Mouse (Mus musculus) embryonic facial prominence, embryonic 12.5 days (tissue): ENCODE data around the gene Siae. TPM values are rescaled to one million over a fixed set of nuclear protein-coding genes. Genes with fewer than 3 reads are reported as not detected.

Experiments used
- ATAC-seq: fragments of 200-750 bp; cut with Nextera tagmentation; 2 replicates; pipeline ENCODE4 v1.8.0; 2017; ENCODE audit not compliant: insufficient number of reproducible peaks, insufficient read depth, low FRiP score, low TSS enrichment
- H3K27ac ChIP-seq: fragments of 300-500 bp; sonication (generic); 2 replicates; pipeline ENCODE4 v1.5.1; 2016; ENCODE audit warnings: mild to moderate bottlenecking
- H3K27me3 ChIP-seq: fragments of 300-500 bp; sonication (generic); 2 replicates; pipeline ENCODE4 v1.6.1; 2016; ENCODE audit warnings: mild to moderate bottlenecking, moderate library complexity
- H3K36me3 ChIP-seq: fragments of 300-500 bp; sonication (generic); 2 replicates; pipeline ENCODE4 v1.6.1; 2016; ENCODE audit warnings: mild to moderate bottlenecking
- H3K4me1 ChIP-seq: fragments of 300-500 bp; sonication (generic); 2 replicates; pipeline ENCODE4 v1.6.1; 2016
- H3K4me2 ChIP-seq: fragments of 300-500 bp; sonication (generic); replicated peaks from 2 replicates; pipeline ENCODE4 v1.6.1; 2016; ENCODE audit warnings: mild to moderate bottlenecking, moderate library complexity
- H3K4me3 ChIP-seq: fragments of 300-500 bp; sonication (generic); 2 replicates; pipeline ENCODE4 v1.5.1; 2016; ENCODE audit warnings: mild to moderate bottlenecking
- H3K9ac ChIP-seq: fragments of 300-500 bp; sonication (generic); 2 replicates; pipeline ENCODE4 v1.6.1; 2016; ENCODE audit warnings: mild to moderate bottlenecking, moderate library complexity
- H3K9me3 ChIP-seq: fragments of 300-500 bp; sonication (generic); 2 replicates; pipeline ENCODE4 v1.6.1; 2016; ENCODE audit warnings: mild to moderate bottlenecking, moderate library complexity
- WGBS: fragments of 180-500 bp; shearing (Covaris S2); methylation state at CpG from one replicate; pipeline ENCODE4 v1.1.7; 2016; 5-methylcytosine and 5-hydroxymethylcytosine counted together
- polyA plus RNA-seq: library from polyadenylated mRNA; unstranded; fragments of >200 nt; fragmentation: Nextera tagmentation; extraction: Ambion mirVana; gene quantifications from 2 replicates; pipeline ENCODE4 v1.2.1, GENCODE M21; 2016

Gene Siae
- polyA plus RNA-seq, 1 experiment from 2014 or later = 7.3 TPM

DNA sequence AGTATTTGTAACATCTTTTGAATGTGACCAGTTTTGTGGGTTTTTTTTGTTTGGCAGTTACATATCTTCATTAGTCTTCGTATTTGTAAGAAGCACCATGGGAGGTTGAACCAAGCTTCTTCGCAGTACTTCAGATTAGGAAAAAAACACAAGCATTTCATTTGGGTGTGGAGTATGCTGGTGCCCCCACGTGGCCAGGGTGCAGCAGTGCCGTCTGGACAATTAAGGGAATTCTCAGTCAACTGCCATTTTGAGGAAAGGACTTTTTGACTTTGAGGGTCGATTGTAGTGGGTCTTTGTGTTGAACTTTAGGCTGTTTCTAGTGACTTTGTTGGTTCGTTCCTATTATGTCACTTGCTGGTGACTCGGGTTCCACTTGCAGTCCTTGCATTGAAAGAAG, 80.8 kb downstream of the Siae start:
- Histone ChIP-seq H3K27ac (no peak overlapping the region), H3K4me3 (no peak overlapping the region), H3K9ac (no peak overlapping the region), H3K36me3 (no peaks in the 10 kb centered on the region), H3K27me3 (no peaks in the 10 kb centered on the region), H3K9me3 (no peaks in the 10 kb centered on the region), H3K4me2 (no peak overlapping the region), H3K4me1 (no peaks in the 10 kb centered on the region)
- WGBS = 17% methylated on average over 7 of the region's 7 CpGs
- ATAC-seq = no peak

DNA sequence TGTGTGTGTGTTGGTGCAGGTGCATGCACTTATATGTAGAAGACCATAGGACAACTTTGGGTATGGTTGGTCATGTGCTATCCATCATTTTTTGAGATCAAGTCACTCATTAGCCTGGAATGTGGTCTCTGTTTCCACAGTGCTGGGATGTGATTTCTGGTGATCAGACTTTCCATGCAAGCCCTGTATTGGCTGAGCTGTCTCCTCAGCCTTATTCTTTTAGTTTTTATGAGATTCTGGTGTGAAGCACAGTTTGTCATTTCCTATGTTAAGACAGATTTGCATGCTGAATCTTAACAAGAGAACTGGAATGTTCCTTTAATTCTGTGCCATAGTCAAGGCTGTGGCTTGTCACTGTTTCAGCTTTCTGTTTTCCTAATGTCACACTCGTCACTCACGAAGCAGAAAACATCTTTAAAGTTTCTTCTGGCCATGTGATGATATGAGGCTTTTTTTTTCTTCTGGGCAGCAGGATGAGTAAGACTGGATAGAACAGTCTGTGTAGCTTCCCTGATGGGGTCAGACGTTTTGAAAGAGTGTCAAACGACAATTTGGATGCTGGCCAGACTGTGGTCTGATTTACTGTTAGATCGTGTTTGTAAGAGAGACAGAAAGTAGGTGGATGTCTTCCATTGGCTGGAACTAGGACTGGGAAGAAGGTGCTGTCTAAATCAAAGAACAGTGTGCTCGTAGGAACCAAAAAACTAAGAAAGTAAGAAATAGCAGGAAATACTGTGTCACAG, 81.5 kb downstream of the Siae start:
- WGBS = 53% methylated on average over 6 of the region's 6 CpGs
- Histone ChIP-seq H3K9me3 (no peaks in the 10 kb centered on the region), H3K27me3 (no peaks in the 10 kb centered on the region)

DNA sequence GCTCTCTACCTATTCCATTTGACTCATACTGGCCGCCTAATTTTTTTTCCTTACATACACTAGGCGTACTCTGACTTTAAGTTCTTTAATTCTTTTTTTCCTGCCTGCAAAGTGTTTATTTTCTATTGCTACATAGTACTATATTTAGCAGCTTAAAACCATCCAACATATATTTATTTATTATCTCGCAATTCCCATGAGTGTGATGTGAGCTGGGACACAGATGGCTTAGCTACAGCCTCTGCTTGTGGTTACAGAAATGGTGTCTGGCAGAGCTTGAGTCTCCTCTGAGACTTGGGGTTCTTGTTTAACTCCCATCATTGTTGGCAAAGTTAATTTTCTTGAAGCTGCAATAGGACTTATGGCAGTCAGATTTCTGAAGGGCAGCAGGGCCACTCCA, 83.2 kb downstream of the Siae start:
- H3K4me1 ChIP-seq = no peaks in the 10 kb centered on the region
- H3K27ac ChIP-seq = no peak overlapping the region
- H3K4me2 ChIP-seq = no peak overlapping the region
- H3K27me3 ChIP-seq = no peaks in the 10 kb centered on the region
- no peak overlapping the region for H3K9ac ChIP-seq
- H3K9me3 ChIP-seq = no peaks in the 10 kb centered on the region
- no peak for ATAC-seq
- no peaks in the 10 kb centered on the region for H3K36me3 ChIP-seq
- 83% methylated on average over 3 of the region's 3 CpGs for WGBS
- no peak overlapping the region for H3K4me3 ChIP-seq

More for the DNA sequence above, 81.5 kb downstream of the Siae start:
- ATAC-seq = no peak
- Histone ChIP-seq H3K27ac (no peak overlapping the region), H3K9ac (no peak overlapping the region), H3K4me1 (no peaks in the 10 kb centered on the region), H3K4me3 (no peak overlapping the region), H3K4me2 (no peak overlapping the region), H3K36me3 (no peaks in the 10 kb centered on the region)

DNA sequence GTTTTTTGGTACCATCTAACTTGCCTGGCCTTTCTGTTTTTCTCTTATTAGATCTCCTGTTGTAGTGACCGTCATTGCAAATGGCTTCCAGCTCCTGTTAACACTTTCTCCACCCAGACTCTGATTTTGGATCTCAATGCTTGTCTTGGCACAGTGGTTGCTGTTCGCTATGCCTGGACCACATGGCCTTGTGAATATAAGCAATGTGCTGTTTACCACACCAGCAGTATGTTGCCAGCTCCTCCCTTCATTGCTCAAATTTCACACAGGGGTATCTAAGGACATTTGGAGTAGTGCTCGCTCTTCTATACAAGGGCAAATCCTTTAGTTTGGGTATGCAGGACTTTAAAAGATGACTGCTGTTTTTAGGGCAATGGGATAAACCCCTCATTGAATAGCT, 90.7 kb downstream of the Siae start:
- ATAC-seq = no peak
- 77% methylated on average over 3 of the region's 3 CpGs for WGBS

DNA sequence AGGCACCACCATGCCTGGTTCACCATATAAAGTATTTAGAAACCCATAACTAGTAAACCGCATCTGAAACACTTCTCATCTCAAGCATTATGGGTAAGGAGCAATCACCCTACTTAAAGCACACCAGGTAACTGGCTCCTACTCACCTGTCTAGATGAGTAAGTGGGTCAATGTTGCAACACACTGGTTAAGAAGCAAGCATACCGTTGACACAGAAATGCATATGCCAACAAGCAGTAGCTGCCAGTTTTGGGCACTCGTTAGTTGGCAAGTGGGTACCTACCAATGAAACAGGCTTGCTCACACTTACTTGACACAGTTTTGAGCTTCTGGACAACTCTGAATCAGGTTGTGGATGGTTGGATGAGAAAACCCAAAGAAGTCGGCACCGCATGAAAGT, 95.1 kb downstream of the Siae start:
- 95% methylated on average over 5 of the region's 5 CpGs for WGBS
- no peaks in the 10 kb centered on the region for H3K9me3 ChIP-seq
- no peak overlapping the region for H3K27ac ChIP-seq
- no peak overlapping the region for H3K9ac ChIP-seq
- H3K4me1 ChIP-seq = peaks cover 4% of the 10 kb centered on the region; the same call in 1 of the 2 replicates
- peaks cover 57% of the 10 kb centered on the region for H3K36me3 ChIP-seq
- no peak for ATAC-seq
- no peaks in the 10 kb centered on the region for H3K27me3 ChIP-seq
- no peak overlapping the region for H3K4me2 ChIP-seq
- no peak overlapping the region for H3K4me3 ChIP-seq

More for the DNA sequence above, 90.7 kb downstream of the Siae start:
- H3K36me3 ChIP-seq = peaks cover 29% of the 10 kb centered on the region
- H3K4me1 ChIP-seq = no peaks in the 10 kb centered on the region
- H3K4me3 ChIP-seq = no peak overlapping the region
- no peaks in the 10 kb centered on the region for H3K9me3 ChIP-seq
- H3K9ac ChIP-seq = no peak overlapping the region
- no peak overlapping the region for H3K4me2 ChIP-seq
- H3K27me3 ChIP-seq = no peaks in the 10 kb centered on the region
- no peak overlapping the region for H3K27ac ChIP-seq

DNA sequence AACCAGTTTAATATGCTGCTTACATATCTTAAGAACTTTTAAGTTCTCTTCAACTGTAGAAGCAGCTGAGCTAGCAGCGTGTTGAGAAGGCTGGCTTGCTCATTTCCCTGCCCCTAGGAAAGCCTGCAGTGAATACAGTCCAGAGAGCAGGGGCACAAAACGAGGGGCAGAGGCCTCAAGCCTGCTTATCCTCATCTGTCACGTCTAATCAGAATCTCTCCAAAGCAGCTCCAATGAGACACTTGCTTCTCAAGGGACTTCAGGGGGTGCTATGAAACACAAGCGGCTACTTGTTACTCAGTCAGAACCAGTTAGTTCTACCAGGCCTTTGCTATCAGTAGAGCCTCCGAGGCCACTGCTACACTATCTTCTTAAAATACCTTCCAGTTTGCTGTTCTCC, 98.3 kb downstream of the Siae start:
- no peak overlapping the region for H3K4me2 ChIP-seq
- H3K27me3 ChIP-seq = no peaks in the 10 kb centered on the region
- peaks cover 50% of the 10 kb centered on the region for H3K36me3 ChIP-seq
- WGBS = 83% methylated on average over 5 of the region's 5 CpGs
- ATAC-seq = no peak
- no peaks in the 10 kb centered on the region for H3K9me3 ChIP-seq
- no peak overlapping the region for H3K9ac ChIP-seq
- peaks cover 7% of the 10 kb centered on the region for H3K4me1 ChIP-seq
- H3K27ac ChIP-seq = no peak overlapping the region
- no peak overlapping the region for H3K4me3 ChIP-seq

DNA sequence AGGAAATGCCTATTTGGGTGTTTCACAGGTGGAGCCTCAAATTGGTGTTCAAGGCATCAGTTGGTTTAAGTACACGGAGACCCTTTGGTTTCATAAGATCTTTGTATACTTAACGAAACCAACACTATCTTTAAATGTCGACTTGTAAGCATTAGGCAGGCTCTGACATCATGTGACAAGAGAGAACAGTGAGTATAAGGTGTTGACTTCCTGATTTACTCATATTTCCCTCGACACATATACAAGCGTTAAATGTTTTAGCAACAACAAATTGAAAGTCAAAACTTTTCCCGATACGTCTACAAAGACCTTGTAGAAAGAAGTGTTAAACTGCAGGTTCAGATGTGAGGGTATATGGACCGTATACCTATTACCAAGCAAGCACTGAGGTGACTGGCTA, 100.5 kb downstream of the Siae start:
- Histone ChIP-seq H3K27me3 (no peaks in the 10 kb centered on the region), H3K4me3 (peak overlapping the region; percentile 71), H3K9me3 (no peaks in the 10 kb centered on the region), H3K9ac (peak overlapping the region; percentile 76), H3K36me3 (peaks cover 31% of the 10 kb centered on the region), H3K4me1 (peaks cover 7% of the 10 kb centered on the region), H3K27ac (no peak overlapping the region), H3K4me2 (peak overlapping the region; percentile 80)
- 63% methylated on average over 8 of the region's 8 CpGs for WGBS
- ATAC-seq = no peak

DNA sequence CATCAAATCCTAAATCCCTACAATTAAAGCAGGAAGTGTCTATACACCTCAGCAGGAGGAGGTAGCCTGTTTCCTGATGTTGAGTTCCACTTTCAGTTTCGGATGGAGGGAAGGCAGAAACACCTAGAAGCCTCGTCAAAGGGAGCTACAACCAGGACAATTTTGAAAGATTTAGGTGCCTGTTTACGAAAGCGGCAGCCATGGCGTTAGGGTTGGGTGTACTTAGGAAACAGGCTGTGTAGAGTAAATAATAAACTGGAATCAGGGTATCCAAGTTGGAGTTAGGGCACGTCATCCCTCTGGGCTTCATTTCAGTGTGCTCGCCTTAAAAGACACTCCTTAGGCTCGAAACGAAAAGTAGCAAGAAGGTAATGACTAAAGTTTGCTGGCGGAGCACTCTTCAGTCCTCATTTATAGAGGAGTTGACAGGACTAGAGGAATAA, 101.0 kb downstream of the Siae start:
- ATAC-seq = no peak
- peak overlapping the region; percentile 83; the same call in 1 of the 2 replicates for H3K27ac ChIP-seq

DNA sequence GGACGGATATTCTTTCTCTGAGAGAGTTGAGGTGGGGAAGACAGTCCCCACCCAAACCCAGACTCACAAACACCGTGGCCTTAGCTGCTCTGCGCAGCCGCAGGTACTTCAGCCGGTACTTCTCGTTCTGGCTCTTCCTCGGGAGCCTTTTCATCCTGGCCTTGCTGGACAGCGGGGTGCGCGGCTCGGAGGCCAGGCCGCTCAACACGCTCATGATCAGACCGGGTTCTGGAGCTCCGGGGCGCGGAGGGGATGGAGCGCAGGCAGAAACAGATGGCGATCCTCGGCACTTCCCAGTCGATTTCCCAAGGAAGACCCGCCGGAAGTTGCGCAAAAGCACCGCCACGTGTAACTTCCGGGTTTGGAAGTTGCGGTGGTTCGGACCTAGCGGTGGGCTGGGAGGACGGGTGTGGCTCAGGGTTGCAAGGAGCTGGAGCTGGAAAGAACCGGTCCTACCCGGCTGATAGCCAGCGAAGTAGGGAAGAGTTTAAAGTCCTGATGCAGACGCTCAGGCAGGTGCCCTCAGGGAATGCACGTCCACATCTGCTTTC, 101.5 kb downstream of the Siae start, which contains the start of gene Tbrg1:
Tbrg1 (minus strand) TSS at position 382 of the 551 bp plus-strand sequence.
- no peaks in the 10 kb centered on the region for H3K9me3 ChIP-seq
- H3K4me1 ChIP-seq = peaks cover 7% of the 10 kb centered on the region
- H3K27ac ChIP-seq = peak within 1 kb of the TSS; percentile 83
- ATAC-seq = peak; percentile 90
- peak within 1 kb of the TSS; percentile 76 for H3K9ac ChIP-seq
- peak within 1 kb of the TSS; percentile 71 for H3K4me3 ChIP-seq
- peak within 1 kb of the TSS; percentile 80 for H3K4me2 ChIP-seq
- no peaks in the 10 kb centered on the region for H3K27me3 ChIP-seq
- peaks cover 23% of the 10 kb centered on the region for H3K36me3 ChIP-seq
- under 1% methylated on average over 36 of the region's 36 CpGs for WGBS

More for the DNA sequence above, 101.0 kb downstream of the Siae start:
- Histone ChIP-seq H3K4me2 (peak overlapping the region; percentile 80), H3K4me1 (peaks cover 7% of the 10 kb centered on the region), H3K9ac (peak overlapping the region; percentile 76), H3K36me3 (peaks cover 26% of the 10 kb centered on the region), H3K9me3 (no peaks in the 10 kb centered on the region), H3K27me3 (no peaks in the 10 kb centered on the region), H3K4me3 (peak overlapping the region; percentile 71)
- WGBS = 1% methylated on average over 10 of the region's 10 CpGs

DNA sequence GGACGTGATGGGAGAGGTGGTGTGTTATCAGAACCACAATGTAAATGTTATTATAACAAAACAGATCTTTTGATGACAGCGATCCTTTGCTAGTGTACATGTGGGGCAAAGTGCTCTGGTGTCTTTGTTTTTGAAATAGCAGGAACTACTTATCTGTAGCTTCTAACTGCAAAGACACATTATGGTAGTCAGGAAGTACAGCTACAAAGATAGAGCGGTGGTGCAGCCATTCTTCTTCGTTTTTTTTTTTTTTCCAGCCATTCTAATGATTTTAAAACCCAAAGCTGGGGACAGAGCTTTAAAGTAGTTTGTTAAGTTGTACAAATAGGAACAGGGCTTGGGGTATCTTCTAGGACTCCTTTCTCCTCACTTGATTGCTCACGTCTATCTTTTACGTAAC, 103.9 kb downstream of the Siae start:
- Histone ChIP-seq H3K27ac (no peak overlapping the region), H3K4me3 (no peak overlapping the region), H3K4me1 (peaks cover 7% of the 10 kb centered on the region), H3K4me2 (no peak overlapping the region), H3K27me3 (no peaks in the 10 kb centered on the region), H3K9ac (no peak overlapping the region), H3K9me3 (no peaks in the 10 kb centered on the region), H3K36me3 (peaks cover under 1% of the 10 kb centered on the region)
- 87% methylated on average over 6 of the region's 6 CpGs for WGBS
- no peak for ATAC-seq

DNA sequence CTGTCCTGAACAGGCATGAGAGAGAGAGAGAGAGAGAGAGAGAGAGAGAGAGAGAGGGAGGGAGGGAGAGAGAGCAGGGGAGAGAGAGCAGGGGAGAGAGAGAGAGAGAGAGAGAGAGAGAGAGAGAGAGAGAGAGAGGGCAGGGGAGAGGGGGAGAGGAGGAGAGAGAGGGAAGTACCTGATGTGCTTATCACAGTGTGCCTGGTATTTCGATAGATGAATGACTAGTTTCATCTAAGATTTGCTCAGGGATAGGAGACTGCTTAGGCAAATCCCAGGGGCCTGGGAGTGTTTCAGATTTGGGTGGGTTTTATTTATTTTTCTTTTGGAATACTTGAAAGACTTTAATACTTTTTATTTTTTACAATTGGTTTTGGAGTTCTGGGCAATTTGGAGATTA, 107.7 kb downstream of the Siae start:
- Histone ChIP-seq H3K9ac (no peak overlapping the region), H3K9me3 (no peaks in the 10 kb centered on the region), H3K4me2 (no peak overlapping the region), H3K27ac (no peak overlapping the region), H3K4me3 (no peak overlapping the region), H3K27me3 (no peaks in the 10 kb centered on the region), H3K36me3 (no peaks in the 10 kb centered on the region), H3K4me1 (no peaks in the 10 kb centered on the region)
- WGBS = 79% methylated on average over 1 of the region's 1 CpGs
- no peak for ATAC-seq

DNA sequence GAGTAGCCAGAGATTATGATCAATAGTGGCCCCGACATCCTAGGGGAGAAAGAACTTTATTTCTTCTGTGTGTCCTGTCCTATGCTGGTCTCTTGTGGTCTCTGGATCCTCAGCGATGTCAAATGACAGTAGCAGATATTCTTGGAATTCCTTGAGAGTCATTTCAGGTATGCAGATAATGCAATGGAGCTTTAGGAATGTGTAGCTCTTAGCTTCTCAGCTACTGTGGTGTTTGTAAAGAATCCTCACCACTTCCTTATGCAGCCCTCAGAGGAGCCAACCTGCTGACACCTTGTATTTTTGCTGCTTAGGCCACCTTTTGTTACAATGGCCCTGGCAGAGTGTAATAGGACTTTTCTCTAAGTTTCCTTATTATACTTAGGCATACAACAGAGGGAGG, 109.1 kb downstream of the Siae start:
- ATAC-seq = no peak
- Histone ChIP-seq H3K4me3 (no peak overlapping the region), H3K4me2 (no peak overlapping the region), H3K36me3 (no peaks in the 10 kb centered on the region), H3K27ac (no peak overlapping the region), H3K9ac (no peak overlapping the region), H3K4me1 (no peaks in the 10 kb centered on the region), H3K9me3 (no peaks in the 10 kb centered on the region), H3K27me3 (no peaks in the 10 kb centered on the region)
- WGBS = 71% methylated on average over 2 of the region's 2 CpGs
